Mouse (Mus musculus) hindbrain, postnatal 0 days (tissue): ENCODE data around the gene Stat5a. TPM values are rescaled to one million over a fixed set of nuclear protein-coding genes. Genes with fewer than 3 reads are reported as not detected.

Experiments used
- ATAC-seq: fragments of 200-750 bp; cut with Nextera tagmentation; 2 replicates; pipeline ENCODE4 v1.8.0; 2017; ENCODE audit warnings: mild to moderate bottlenecking, moderate TSS enrichment, moderate library complexity
- DNase-seq: peaks from one replicate; pipeline ENCODE4 v3.0.0-alpha.2; 2015; ENCODE audit warnings: low spot score
- H3K27ac ChIP-seq: fragments of 300-500 bp; sonication (generic); 2 replicates; pipeline ENCODE4 v1.5.1; 2014; ENCODE audit warnings: mild to moderate bottlenecking
- H3K27me3 ChIP-seq: fragments of 300-500 bp; sonication (generic); 2 replicates; pipeline ENCODE4 v1.6.1; 2014; ENCODE audit warnings: low read length, mixed read lengths; ENCODE audit not compliant: insufficient read depth
- H3K36me3 ChIP-seq: fragments of 300-500 bp; sonication (generic); 2 replicates; pipeline ENCODE4 v1.6.1; 2014; ENCODE audit warnings: low read length, mixed read lengths; ENCODE audit not compliant: insufficient read depth
- H3K4me1 ChIP-seq: fragments of 300-500 bp; sonication (generic); 2 replicates; pipeline ENCODE4 v1.6.1; 2014; ENCODE audit warnings: antibody characterized with exemption, low read length, mixed read lengths; ENCODE audit not compliant: insufficient read depth
- H3K4me2 ChIP-seq: fragments of 300-500 bp; sonication (generic); 2 replicates; pipeline ENCODE4 v1.6.1; 2014; ENCODE audit warnings: low read depth, mild to moderate bottlenecking, low read length, moderate library complexity, mixed read lengths
- H3K4me3 ChIP-seq: fragments of 300-500 bp; sonication (generic); 2 replicates; pipeline ENCODE4 v1.5.1; 2014; ENCODE audit warnings: low read length
- H3K9ac ChIP-seq: fragments of 300-500 bp; sonication (generic); replicated peaks from 2 replicates; pipeline ENCODE4 v1.6.1; 2014; ENCODE audit warnings: mild to moderate bottlenecking, low read length, moderate library complexity, mixed read lengths
- H3K9me3 ChIP-seq: fragments of 300-500 bp; sonication (generic); 2 replicates; pipeline ENCODE4 v1.6.1; 2016; ENCODE audit warnings: low read length, mixed read lengths
- CTCF ChIP-seq: IDR thresholded peaks from 2 replicates; pipeline ENCODE4 v1.5.1; 2016; ENCODE audit warnings: antibody characterized with exemption, control low read depth, low read depth
- WGBS: fragments of 180-500 bp; shearing (Covaris S2); extraction: QIAGEN DNeasy Blood & Tissue Kit; methylation state at CpG from one replicate; pipeline ENCODE4 v1.1.7; 2014; 5-methylcytosine and 5-hydroxymethylcytosine counted together
- polyA plus RNA-seq: library from polyadenylated mRNA; unstranded; fragments of >200 nt; fragmentation: Nextera tagmentation; extraction: Ambion mirVana; gene quantifications from 2 replicates; pipeline ENCODE4 v1.2.1, GENCODE M21; 2015
- total RNA-seq: library from RNA; depleted of rRNA; stranded (reverse); fragments of >200 nt; gene quantifications from 2 replicates; pipeline ENCODE4 v1.2.3, GENCODE M21; 2014

The Stat5a gene
- total and polyA plus RNA-seq, 2 experiments from 2014 or later: 2.5 to 5.5 TPM

GRCm38 (mm10) chr11:100823543-100824313, 35.4 kb upstream of the Stat5a start:
- Histone ChIP-seq H3K9me3 (no peaks in the 10 kb centered on the region), H3K4me2 (no peak overlapping the region), H3K27me3 (no peaks in the 10 kb centered on the region), H3K9ac (no peak overlapping the region), H3K4me1 (no peaks in the 10 kb centered on the region), H3K27ac (no peak overlapping the region), H3K36me3 (no peaks in the 10 kb centered on the region), H3K4me3 (no peak overlapping the region)
- TF ChIP-seq CTCF: no peak
- DNase-seq (peak; percentile 8), ATAC-seq (no peak)
- WGBS: 65% methylated on average over 8 of the region's 8 CpGs

DNA sequence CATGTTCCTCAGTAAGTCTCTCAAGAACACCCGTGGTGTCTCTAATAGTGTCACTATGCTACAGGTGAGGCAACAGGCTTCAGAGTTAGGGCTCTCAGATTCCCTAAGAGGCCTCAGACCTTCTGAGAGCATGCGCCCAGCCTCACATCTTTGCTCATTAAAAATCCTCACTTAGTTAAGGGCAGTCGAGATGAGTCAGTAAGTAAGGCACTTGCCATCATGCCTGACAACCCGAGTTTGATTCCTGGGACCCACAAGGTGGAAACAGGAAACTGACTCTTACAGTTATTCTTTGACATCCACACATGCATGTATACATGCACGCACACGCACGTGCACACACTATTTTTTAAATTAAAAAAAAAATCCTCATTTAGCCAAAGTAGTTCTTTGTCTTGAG, 34.7 kb upstream of the Stat5a start:
- Histone ChIP-seq H3K4me3 (no peak overlapping the region), H3K9ac (no peak overlapping the region), H3K4me1 (no peaks in the 10 kb centered on the region), H3K9me3 (no peaks in the 10 kb centered on the region), H3K27me3 (no peaks in the 10 kb centered on the region), H3K4me2 (no peak overlapping the region), H3K27ac (no peak overlapping the region), H3K36me3 (no peaks in the 10 kb centered on the region)
- no peak for DNase-seq
- 86% methylated on average over 7 of the region's 7 CpGs for WGBS
- no peak for TF ChIP-seq CTCF
- no peak for ATAC-seq

- DNase-seq (no peak), ATAC-seq (no peak)
- no peak overlapping the region for H3K4me2 ChIP-seq
- no peaks in the 10 kb centered on the region for H3K27me3 ChIP-seq
- H3K27ac ChIP-seq: no peak overlapping the region
- no peaks in the 10 kb centered on the region for H3K36me3 ChIP-seq
- H3K9ac ChIP-seq: no peak overlapping the region
- 83% methylated on average over 9 of the region's 9 CpGs for WGBS
- no peak for TF ChIP-seq CTCF
- H3K4me3 ChIP-seq: no peak overlapping the region
- no peaks in the 10 kb centered on the region for H3K4me1 ChIP-seq
- H3K9me3 ChIP-seq: no peaks in the 10 kb centered on the region
These were observed 33.7 kb upstream of the Stat5a start for GRCm38 (mm10) chr11:100825451-100825850.

- 79% methylated on average over 13 of the region's 13 CpGs for WGBS
- no peaks in the 10 kb centered on the region for H3K4me1 ChIP-seq
- H3K4me2 ChIP-seq: no peak overlapping the region
- ATAC-seq: no peak
- no peak for TF ChIP-seq CTCF
- no peaks in the 10 kb centered on the region for H3K36me3 ChIP-seq
- no peak overlapping the region for H3K9ac ChIP-seq
- H3K27ac ChIP-seq: no peak overlapping the region
- H3K27me3 ChIP-seq: no peaks in the 10 kb centered on the region
- H3K4me3 ChIP-seq: no peak overlapping the region
- DNase-seq: no peak
- H3K9me3 ChIP-seq: no peaks in the 10 kb centered on the region
These were observed 32.8 kb upstream of the Stat5a start for GRCm38 (mm10) chr11:100826161-100826866.

DNA sequence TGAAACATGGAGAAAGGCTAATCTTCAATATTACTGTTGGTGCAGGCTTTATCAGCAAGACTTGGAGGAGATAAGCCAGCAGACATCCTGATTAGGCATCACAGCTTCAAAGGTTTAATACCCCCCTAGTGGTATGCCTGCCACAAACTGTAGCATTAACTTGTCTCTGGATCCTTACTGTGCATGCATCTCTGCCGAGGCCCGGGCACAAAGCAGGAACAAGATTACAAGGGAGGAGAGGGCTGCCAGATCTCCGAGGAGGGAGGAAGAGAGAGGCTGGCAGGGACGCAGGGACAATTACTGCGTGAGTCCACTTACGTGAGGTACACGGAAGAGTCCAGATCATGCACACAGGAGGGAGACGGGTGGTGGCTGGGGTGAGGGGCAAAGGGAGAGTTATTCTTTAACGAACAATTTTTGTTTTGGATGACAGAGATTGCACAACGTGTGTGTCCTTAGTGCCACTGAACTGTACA, 30.4 kb upstream of the Stat5a start:
- H3K4me3 ChIP-seq: no peak overlapping the region
- DNase-seq: peak; percentile 10
- peak; percentile 37; the same call in 1 of the 2 replicates for TF ChIP-seq CTCF
- no peak overlapping the region for H3K4me2 ChIP-seq
- H3K9me3 ChIP-seq: no peaks in the 10 kb centered on the region
- H3K9ac ChIP-seq: no peak overlapping the region
- ATAC-seq: no peak
- H3K36me3 ChIP-seq: no peaks in the 10 kb centered on the region
- H3K27me3 ChIP-seq: no peaks in the 10 kb centered on the region
- 36% methylated on average over 10 of the region's 10 CpGs for WGBS
- peak overlapping the region; percentile 45 for H3K27ac ChIP-seq
- H3K4me1 ChIP-seq: no peaks in the 10 kb centered on the region

GRCm38 (mm10) chr11:100829691-100830090, 29.5 kb upstream of the Stat5a start:
- 66% methylated on average over 12 of the region's 12 CpGs for WGBS

More at GRCm38 (mm10) chr11:100829691-100830090, 29.5 kb upstream of the Stat5a start:
- Histone ChIP-seq H3K9me3 (no peaks in the 10 kb centered on the region), H3K27ac (no peak overlapping the region), H3K4me1 (no peaks in the 10 kb centered on the region), H3K27me3 (no peaks in the 10 kb centered on the region), H3K36me3 (no peaks in the 10 kb centered on the region), H3K4me3 (no peak overlapping the region), H3K4me2 (no peak overlapping the region), H3K9ac (no peak overlapping the region)
- DNase-seq (no peak), ATAC-seq (no peak)
- TF ChIP-seq CTCF: no peak
